Mouse (Mus musculus) lung, adult 10 weeks (tissue): ENCODE data around the gene Zfp709. TPM values are rescaled to one million over a fixed set of nuclear protein-coding genes. Genes with fewer than 3 reads are reported as not detected.

Source experiments
- polyA plus RNA-seq: library from polyadenylated mRNA; stranded (reverse); fragments of 350-450 nt; fragmentation: Illumina TruSeq; extraction: RNeasy Lipid Tissue Mini Kit (QIAGEN cat#74804); gene quantifications from one replicate; pipeline ENCODE4 v1.2.3, GENCODE M21; 2014; ENCODE audit warnings: low read depth, low replicate concordance; ENCODE audit not compliant: insufficient read depth

Zfp709 gene
- polyA plus RNA-seq, result 2.6 TPM

DNA sequence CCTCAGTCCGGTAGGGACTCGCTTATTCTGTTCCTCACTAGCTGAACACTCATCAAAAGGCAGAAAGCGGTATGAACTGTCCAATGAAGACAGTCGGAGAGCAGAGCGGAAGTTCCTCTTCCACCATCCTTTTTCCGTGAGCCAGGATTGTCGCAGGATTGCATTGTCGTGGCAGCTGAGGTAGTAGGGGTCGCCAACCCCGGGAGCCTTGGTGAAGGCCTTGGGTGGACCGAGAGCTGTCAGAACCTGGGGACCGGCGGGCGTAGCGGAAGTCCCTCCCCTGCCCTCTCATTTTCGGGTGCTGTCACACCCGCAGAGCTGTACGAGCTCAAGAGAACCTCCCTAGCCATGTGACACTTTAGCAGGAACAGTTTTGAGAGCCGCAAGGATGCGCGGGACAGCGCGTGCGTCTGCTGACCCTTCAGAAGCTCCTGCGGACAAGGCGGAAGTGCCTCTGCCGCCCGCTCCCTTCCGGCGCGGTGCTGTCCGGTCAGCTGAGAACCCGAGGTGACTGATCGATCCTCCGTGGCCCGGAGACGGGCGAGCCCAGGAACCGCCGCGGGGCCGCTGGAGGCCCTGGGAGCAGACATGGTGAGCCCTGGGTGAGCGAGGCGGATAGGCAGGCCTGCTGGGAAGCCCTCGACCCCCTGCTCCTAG, at the start of gene Zfp709:
Gene Zfp709, plus strand, starts transcription at position 402 of the 657 bp plus-strand sequence.

DNA sequence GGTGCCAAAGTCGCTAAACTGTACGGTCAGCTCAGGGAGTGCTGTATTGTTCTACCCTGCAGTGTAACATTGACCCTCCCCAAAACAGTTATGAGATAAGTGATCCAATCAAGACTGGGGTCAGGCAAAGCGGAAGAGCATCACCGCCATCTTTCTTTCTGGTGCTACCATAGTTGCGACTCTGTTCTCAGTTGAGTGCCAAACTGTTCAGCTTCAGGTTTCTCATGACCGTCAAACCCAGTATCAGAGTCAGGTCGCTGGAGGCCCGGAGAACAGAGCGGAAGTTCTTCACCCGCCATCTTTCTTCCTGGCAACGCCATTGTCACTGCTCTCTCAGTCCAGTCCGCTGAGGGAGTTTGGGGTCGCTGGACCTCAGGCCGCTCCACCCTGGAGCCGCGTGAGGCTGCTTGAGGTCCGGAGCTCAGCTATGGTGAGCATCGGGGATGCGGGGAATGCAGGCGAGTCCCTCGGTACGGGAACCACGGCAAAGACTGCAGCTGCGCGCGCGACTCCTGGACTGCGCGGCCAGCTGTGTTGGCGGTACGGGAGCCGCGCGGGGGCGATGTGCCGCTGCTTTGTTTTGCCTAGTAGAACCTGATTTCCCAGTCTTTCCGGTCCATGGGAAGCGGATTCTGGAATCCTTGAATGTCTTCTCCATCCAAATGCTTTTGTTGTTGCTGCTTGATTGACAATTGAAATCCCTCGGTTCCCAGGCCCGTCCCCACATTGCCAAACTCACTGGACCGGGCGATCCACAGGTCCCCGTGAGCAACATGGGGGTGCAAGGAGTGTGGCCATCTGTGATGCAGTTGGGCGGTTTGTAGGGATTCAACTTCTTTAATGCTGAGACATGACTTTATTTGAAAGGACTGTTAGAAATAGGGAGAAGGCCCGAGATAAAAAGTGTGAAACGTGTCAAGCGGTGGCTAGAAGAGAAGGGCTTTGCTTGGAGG, 26.8 kb downstream of the Zfp709 start, which contains the start of the genes Zfp882 and Zfp617:
Gene Zfp882, plus strand, starts transcription at position 300 of the 953 bp plus-strand sequence.
Gene Zfp617, plus strand, starts transcription at position 327 of the 953 bp plus-strand sequence.

Other genes starting within 250 kb of the Zfp709 start
- gene Unc13a, start 210.3 kb upstream of the Zfp709 start, polyA plus RNA-seq, result 0.04 TPM
- gene Jak3, start 205.7 kb upstream of the Zfp709 start, polyA plus RNA-seq, result 8.6 TPM
- 5.2 TPM for gene Insl3, start 192.8 kb upstream of the Zfp709 start, polyA plus RNA-seq
- gene B3gnt3, start 180.2 kb upstream of the Zfp709 start, polyA plus RNA-seq, result 7.3 TPM
- 3.7 TPM for gene Fcho1, start 156.3 kb upstream of the Zfp709 start, polyA plus RNA-seq
- 1.8 TPM for gene Zfp882, start 26.6 kb downstream of the Zfp709 start, polyA plus RNA-seq
- gene Zfp617, start 26.6 kb downstream of the Zfp709 start, polyA plus RNA-seq, result 12.6 TPM
- 8.9 TPM for gene Zfp961, start 69.0 kb downstream of the Zfp709 start, polyA plus RNA-seq
- gene Cyp4f18, start 127.6 kb downstream of the Zfp709 start, polyA plus RNA-seq, result 12.6 TPM
- not detected for gene Olfr372, start 159.2 kb downstream of the Zfp709 start, polyA plus RNA-seq
- gene Olfr373, start 201.2 kb downstream of the Zfp709 start, polyA plus RNA-seq, result not detected
- not detected for gene Olfr374, start 225.0 kb downstream of the Zfp709 start, polyA plus RNA-seq